Mouse (Mus musculus): Measurements from ENCODE around the gene Tuba1c. TPM values are rescaled to one million over a fixed set of nuclear protein-coding genes. Genes with fewer than 3 reads are reported as not detected.

Tuba1c gene
- total and polyA plus RNA-seq, 3 experiments: 178 to 390 (median 220) TPM

GRCm38 (mm10) chr15:98997938-98998774, 31.5 kb upstream of the Tuba1c start:
- Histone ChIP-seq H3K79me2 (replicated peaks; ENCODE audit: control insufficient read depth, extremely low read depth, insufficient read depth, poor library complexity, severe bottlenecking) (no peaks in the 10 kb centered on the region), H3K4me2 (ENCODE audit: insufficient read depth, low read depth, poor library complexity, severe bottlenecking) (no peak overlapping the region), H3K4me1 (ENCODE audit: control insufficient read depth in 1 of 2, insufficient read depth in 2 of 2) (peaks cover 0 to 26% of the 10 kb centered on the region in 2 experiments; a peak in 2 of 4 replicates), H3K27me3 (replicated peaks) (no peaks in the 10 kb centered on the region), H3K27ac (ENCODE audit: insufficient read depth, low read depth) (no peak overlapping the region), H3K4me3 (replicated peaks in 1 of 3; ENCODE audit: low read depth in 2 of 3, low read length in 2 of 3, poor library complexity in 1 of 3) (no peak overlapping the region), H3K9ac (ENCODE audit: insufficient read depth, low read depth) (no peak overlapping the region), H3K36me3 (replicated peaks in 1 of 2; ENCODE audit: control insufficient read depth in 1 of 2, insufficient read depth in 1 of 2, low read length in 1 of 2) (no peaks in the 10 kb centered on the region), H3K9me3 (replicated peaks; ENCODE audit: low read length) (no peaks in the 10 kb centered on the region)
- in situ Hi-C loops (cut with MboI; ENCODE audit: low pct_ligation_motif_present, low pct_unique_long_range_greater_than_20kb, low sequenced_read_pairs) (loop anchor here (10.0 kb wide), 1 partner anchor 63 kb away; the partner anchor contains the start of gene Tuba1b), dilution Hi-C loops (cut with MboI; ENCODE audit: extremely low pct_ligation_motif_present, extremely low pct_unique_long_range_greater_than_20kb, low sequenced_read_pairs) (no loop called here)
- no peak for DNase-seq (ENCODE audit: extremely low read depth)
- TF ChIP-seq NRF1 (IDR thresholded peaks at IDR 0.05; ENCODE audit: low read depth, low read length) (no peak), KAT2A (IDR thresholded peaks at IDR 0.05; ENCODE audit: insufficient replicate concordance, low read length) (no peak), TCF12 (IDR thresholded peaks at IDR 0.05; ENCODE audit: low read depth, low read length) (no peak), CHD2 (IDR thresholded peaks at IDR 0.05; ENCODE audit: low read length) (no peak), MYC (IDR thresholded peaks at IDR 0.05; ENCODE audit: low read depth, low read length) (no peak), MXI1 (IDR thresholded peaks at IDR 0.05; ENCODE audit: low read depth, low read length) (no peak), MAZ (IDR thresholded peaks at IDR 0.05; ENCODE audit: low read depth, low read length) (no peak), JUN (IDR thresholded peaks at IDR 0.05; ENCODE audit: insufficient read depth, low read depth, low read length) (no peak), BHLHE40 (IDR thresholded peaks at IDR 0.05; ENCODE audit: low read depth, low read length) (no peak), ETS1 (conservative IDR thresholded peaks at IDR 0.05; ENCODE audit: low read depth, low read length) (no peak), GABPA (IDR thresholded peaks at IDR 0.05; ENCODE audit: insufficient replicate concordance, low read depth, low read length) (no peak), POLR2AphosphoS2 (IDR thresholded peaks at IDR 0.05; ENCODE audit: low read depth, low read length) (no peak), HCFC1 (IDR thresholded peaks at IDR 0.05; ENCODE audit: low read depth, low read length) (no peak), ZNF384 (IDR thresholded peaks at IDR 0.05; ENCODE audit: low read depth, low read length) (no peak), SMC3 (IDR thresholded peaks at IDR 0.05; ENCODE audit: low read depth, low read length) (no peak)

GRCm38 (mm10) chr15:98998775-98999157, 30.9 kb upstream of the Tuba1c start:
- dilution Hi-C loops (cut with MboI; ENCODE audit: extremely low pct_ligation_motif_present, extremely low pct_unique_long_range_greater_than_20kb, low sequenced_read_pairs): no loop called here
- H3K4me2 ChIP-seq (ENCODE audit: insufficient read depth, low read depth, poor library complexity, severe bottlenecking): no peak overlapping the region

More at GRCm38 (mm10) chr15:98998775-98999157, 30.9 kb upstream of the Tuba1c start:
- DNase-seq (ENCODE audit: extremely low read depth): no peak
- Histone ChIP-seq H3K4me1 (ENCODE audit: control insufficient read depth in 1 of 2, insufficient read depth in 2 of 2) (peaks cover 0 to 26% of the 10 kb centered on the region in 2 experiments; a peak in 2 of 4 replicates), H3K36me3 (replicated peaks in 1 of 2; ENCODE audit: control insufficient read depth in 1 of 2, insufficient read depth in 1 of 2, low read length in 1 of 2) (no peaks in the 10 kb centered on the region), H3K9me3 (replicated peaks; ENCODE audit: low read length) (peaks cover 2% of the 10 kb centered on the region), H3K27ac (ENCODE audit: insufficient read depth, low read depth) (no peak overlapping the region), H3K4me3 (replicated peaks in 1 of 3; ENCODE audit: low read depth in 2 of 3, low read length in 2 of 3, poor library complexity in 1 of 3) (no peak overlapping the region), H3K79me2 (replicated peaks; ENCODE audit: control insufficient read depth, extremely low read depth, insufficient read depth, poor library complexity, severe bottlenecking) (no peaks in the 10 kb centered on the region), H3K27me3 (replicated peaks) (no peaks in the 10 kb centered on the region), H3K9ac (ENCODE audit: insufficient read depth, low read depth) (no peak overlapping the region)
- in situ Hi-C loops (cut with MboI; ENCODE audit: low pct_ligation_motif_present, low pct_unique_long_range_greater_than_20kb, low sequenced_read_pairs): loop anchor here (10.0 kb wide), 1 partner anchor 64 kb away; the partner anchor contains the start of gene Tuba1b
- no peak for TF ChIP-seq USF2 (conservative IDR thresholded peaks at IDR 0.05; ENCODE audit: low read depth, low read length)
- TF ChIP-seq ELF1 (IDR thresholded peaks at IDR 0.05; ENCODE audit: low read depth, low read length): no peak
- TF ChIP-seq POLR2AphosphoS2 (IDR thresholded peaks at IDR 0.05; ENCODE audit: low read depth, low read length): no peak
- TF ChIP-seq MAX (IDR thresholded peaks at IDR 0.05; ENCODE audit: low read length): no peak
- no peak for TF ChIP-seq NELFE (IDR thresholded peaks at IDR 0.05; ENCODE audit: low read depth, low read length)
- no peak for TF ChIP-seq ZMIZ1 (IDR thresholded peaks at IDR 0.05; ENCODE audit: low read depth, low read length)
- TF ChIP-seq ZKSCAN1 (IDR thresholded peaks at IDR 0.05; ENCODE audit: borderline replicate concordance, low read depth, low read length): no peak
- TF ChIP-seq GABPA (IDR thresholded peaks at IDR 0.05; ENCODE audit: insufficient replicate concordance, low read depth, low read length): no peak

Data from CH12.LX (cell line).